Mouse (Mus musculus) heart, embryonic 15.5 days (tissue): ENCODE measurements around the gene Rpf1. TPM values are rescaled to one million over a fixed set of nuclear protein-coding genes. Genes with fewer than 3 reads are reported as not detected.

Experiments used
- ATAC-seq: fragments of 200-750 bp; cut with Nextera tagmentation; replicated peaks from 2 replicates; pipeline ENCODE4 v1.8.0; 2017; ENCODE audit warnings: low read depth, moderate TSS enrichment; ENCODE audit not compliant: insufficient number of reproducible peaks, insufficient read depth, low FRiP score
- H3K27ac ChIP-seq: fragments of 300-500 bp; sonication (generic); 2 replicates; pipeline ENCODE4 v1.5.1; 2015; ENCODE audit warnings: mild to moderate bottlenecking, inconsistent platforms
- H3K27me3 ChIP-seq: fragments of 300-500 bp; sonication (generic); 2 replicates; pipeline ENCODE4 v1.6.1; 2015; ENCODE audit warnings: inconsistent platforms
- H3K36me3 ChIP-seq: fragments of 300-500 bp; sonication (generic); 2 replicates; pipeline ENCODE4 v1.6.1; 2015; ENCODE audit warnings: mild to moderate bottlenecking, inconsistent platforms
- H3K4me1 ChIP-seq: fragments of 300-500 bp; sonication (generic); replicated peaks from 2 replicates; pipeline ENCODE4 v1.6.1; 2015; ENCODE audit warnings: inconsistent platforms
- H3K4me2 ChIP-seq: fragments of 300-500 bp; sonication (generic); 2 replicates; pipeline ENCODE4 v1.6.1; 2015; ENCODE audit warnings: inconsistent platforms, mild to moderate bottlenecking, moderate library complexity
- H3K4me3 ChIP-seq: fragments of 300-500 bp; sonication (generic); 2 replicates; pipeline ENCODE4 v1.5.1; 2015; ENCODE audit warnings: mild to moderate bottlenecking, inconsistent platforms
- H3K9ac ChIP-seq: fragments of 300-500 bp; sonication (generic); 2 replicates; pipeline ENCODE4 v1.6.1; 2015; ENCODE audit warnings: mild to moderate bottlenecking, inconsistent platforms
- H3K9me3 ChIP-seq: fragments of 300-500 bp; sonication (generic); replicated peaks from 2 replicates; pipeline ENCODE4 v1.6.1; 2016; ENCODE audit warnings: inconsistent platforms
- WGBS: fragments of 180-500 bp; shearing (Covaris S2); methylation state at CpG from one replicate; pipeline ENCODE4 v1.1.7; 2015; ENCODE audit warnings: mixed read lengths; 5-methylcytosine and 5-hydroxymethylcytosine counted together
- polyA plus RNA-seq: library from polyadenylated mRNA; unstranded; fragments of >200 nt; fragmentation: Nextera tagmentation; extraction: Ambion mirVana; gene quantifications from 2 replicates; pipeline ENCODE4 v1.2.1, GENCODE M21; 2015

The Rpf1 gene
- polyA plus RNA-seq, 1 experiment from 2014 or later = 35.5 TPM

DNA sequence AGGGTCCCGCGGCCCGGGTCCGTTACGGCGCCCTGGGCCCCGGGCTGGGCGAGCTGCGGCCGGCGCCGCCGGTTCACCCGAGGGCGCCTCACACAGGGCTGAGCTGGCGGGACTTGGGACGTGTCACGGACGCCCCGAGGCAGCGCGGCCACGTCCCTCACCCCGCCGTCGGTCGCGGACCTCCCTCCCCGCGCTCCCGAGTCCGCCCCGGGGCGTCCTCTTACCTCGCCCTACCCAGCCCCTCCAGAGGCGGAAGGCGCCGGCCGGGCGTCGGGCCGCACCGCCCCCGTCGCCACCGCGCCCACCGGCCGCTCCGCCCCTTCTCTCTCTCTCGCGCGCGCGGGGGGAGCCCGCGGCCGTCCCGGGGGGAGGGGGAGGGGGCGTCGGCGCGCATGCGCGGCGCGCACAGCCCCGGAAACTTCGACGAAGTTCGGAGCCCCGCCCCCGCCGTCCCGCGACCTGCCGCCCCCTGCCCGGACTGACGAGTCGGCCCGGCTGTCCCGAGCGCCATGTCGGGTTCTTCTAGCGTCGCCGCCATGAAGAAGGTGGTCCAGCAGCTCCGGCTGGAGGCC, 21.7 kb downstream of the Rpf1 start, which contains the start of the genes Spata1 and Gng5:
TSS of gene Spata1 (minus strand) at position 323 of the 572 bp plus-strand sequence.
TSS of gene Gng5 (plus strand) at position 377 of the 572 bp plus-strand sequence.
- Histone ChIP-seq H3K27ac (peak within 1 kb of the TSS; percentile 97), H3K36me3 (peaks cover 10% of the 10 kb centered on the region; the same call in 1 of the 2 replicates), H3K4me1 (peaks cover 22% of the 10 kb centered on the region), H3K4me3 (peak within 1 kb of the TSS; percentile 89), H3K4me2 (peak within 1 kb of the TSS; percentile 70), H3K9me3 (no peaks in the 10 kb centered on the region), H3K27me3 (no peaks in the 10 kb centered on the region), H3K9ac (peak within 1 kb of the TSS; percentile 94)
- ATAC-seq = peak; percentile 97
- WGBS = under 1% methylated on average over 53 of the region's 88 CpGs

DNA sequence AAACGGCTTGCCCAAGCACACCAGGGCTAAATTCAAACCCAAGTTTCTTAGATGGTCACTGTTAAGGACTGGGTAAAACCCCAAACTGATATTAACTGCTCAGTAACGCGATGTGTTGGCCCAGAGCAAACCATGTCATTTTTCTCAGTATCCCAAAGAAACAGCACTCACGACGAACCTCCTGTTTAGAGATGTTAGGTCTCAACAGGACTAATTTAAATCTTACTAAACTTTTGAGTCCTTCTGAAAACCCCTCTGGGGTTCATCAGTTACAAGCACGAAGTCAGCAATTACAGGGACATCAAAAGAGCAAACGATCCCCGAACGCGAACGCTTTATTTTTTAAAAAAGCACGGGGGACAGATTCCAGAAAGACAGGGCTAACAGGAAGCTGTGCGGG, 22.2 kb downstream of the Rpf1 start:
- no peaks in the 10 kb centered on the region for H3K27me3 ChIP-seq

DNA sequence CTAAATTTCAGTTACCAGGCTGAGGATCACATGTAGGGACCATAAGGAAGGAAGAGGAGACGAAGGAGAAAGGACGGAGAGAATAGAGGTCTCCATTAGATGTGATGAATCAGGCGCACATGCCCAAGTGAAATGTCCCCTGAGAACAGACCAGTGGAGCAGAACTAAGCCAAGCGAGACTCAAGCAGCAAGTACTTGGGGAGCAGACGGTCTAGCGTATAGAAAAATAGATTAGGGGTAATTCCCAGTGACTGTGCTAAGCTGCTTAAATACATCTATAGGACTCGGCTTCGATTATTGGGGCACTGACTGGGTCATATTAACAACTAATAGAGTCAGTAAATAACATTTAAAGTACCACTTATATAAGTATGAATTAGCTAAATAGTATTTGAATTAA, 26.3 kb downstream of the Rpf1 start:
- H3K9me3 ChIP-seq = no peaks in the 10 kb centered on the region
- no peak overlapping the region for H3K27ac ChIP-seq
- no peaks in the 10 kb centered on the region for H3K36me3 ChIP-seq
- no peak overlapping the region for H3K4me3 ChIP-seq
- no peak overlapping the region for H3K9ac ChIP-seq
- no peak for ATAC-seq
- no peak overlapping the region for H3K4me2 ChIP-seq
- 89% methylated on average over 8 of the region's 8 CpGs for WGBS
- peaks cover 4% of the 10 kb centered on the region; the same call in 1 of the 2 replicates for H3K4me1 ChIP-seq
- H3K27me3 ChIP-seq = no peaks in the 10 kb centered on the region

More for the DNA sequence above, 22.2 kb downstream of the Rpf1 start:
- no peak for ATAC-seq
- Histone ChIP-seq H3K4me3 (peak overlapping the region; percentile 89), H3K36me3 (peaks cover 9% of the 10 kb centered on the region; the same call in 1 of the 2 replicates), H3K4me1 (peaks cover 22% of the 10 kb centered on the region), H3K4me2 (peak overlapping the region; percentile 67), H3K9ac (peak overlapping the region; percentile 94), H3K27ac (peak overlapping the region; percentile 97), H3K9me3 (no peaks in the 10 kb centered on the region)
- 2% methylated on average over 13 of the region's 13 CpGs for WGBS

DNA sequence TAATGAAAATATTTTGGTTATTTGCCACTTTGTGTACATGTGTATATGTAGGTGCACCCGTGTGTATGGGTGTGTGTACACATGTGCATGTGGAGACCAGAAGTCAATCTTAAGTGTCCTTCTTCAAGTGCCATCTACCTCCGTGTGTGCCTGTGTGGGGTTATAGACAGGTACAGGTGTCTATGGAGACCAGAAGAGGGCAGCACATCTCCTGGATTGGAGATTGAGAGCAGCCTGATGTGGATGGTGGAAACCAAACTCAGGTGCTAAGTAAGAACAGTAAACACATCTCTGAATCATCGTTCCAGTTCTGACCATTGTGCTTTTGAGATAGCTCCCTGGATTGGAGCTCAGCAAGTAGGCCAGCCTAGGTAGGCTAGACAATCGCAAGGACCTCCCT, 34.8 kb downstream of the Rpf1 start:
- Histone ChIP-seq H3K4me1 (no peaks in the 10 kb centered on the region), H3K27ac (no peak overlapping the region), H3K9ac (no peak overlapping the region), H3K4me3 (no peak overlapping the region), H3K4me2 (no peak overlapping the region), H3K27me3 (no peaks in the 10 kb centered on the region), H3K36me3 (no peaks in the 10 kb centered on the region), H3K9me3 (no peaks in the 10 kb centered on the region)
- 80% methylated on average over 4 of the region's 4 CpGs for WGBS
- ATAC-seq = no peak

DNA sequence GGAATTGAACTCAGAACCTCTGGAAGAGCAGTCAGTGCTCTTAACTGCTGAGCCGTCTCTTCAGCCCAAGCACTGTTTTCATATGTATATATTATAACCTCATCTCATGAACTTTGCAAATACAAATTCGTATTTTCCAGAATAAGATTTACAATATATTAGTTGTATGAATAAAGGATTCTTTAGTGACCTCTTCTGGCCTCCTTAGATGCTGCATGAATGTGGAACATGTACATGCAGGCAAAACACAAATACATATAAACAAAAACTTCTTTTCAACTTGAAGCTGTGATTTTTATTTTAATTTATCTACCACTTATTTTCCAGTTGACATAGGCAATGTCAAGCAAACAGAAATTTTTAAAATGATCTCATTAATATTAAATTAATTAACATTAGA, 39.2 kb downstream of the Rpf1 start:
- Histone ChIP-seq H3K4me3 (no peak overlapping the region), H3K9me3 (no peaks in the 10 kb centered on the region), H3K4me1 (no peaks in the 10 kb centered on the region), H3K4me2 (no peak overlapping the region), H3K27ac (no peak overlapping the region), H3K27me3 (no peaks in the 10 kb centered on the region), H3K36me3 (no peaks in the 10 kb centered on the region), H3K9ac (no peak overlapping the region)
- WGBS = 65% methylated on average over 2 of the region's 2 CpGs
- ATAC-seq = no peak

DNA sequence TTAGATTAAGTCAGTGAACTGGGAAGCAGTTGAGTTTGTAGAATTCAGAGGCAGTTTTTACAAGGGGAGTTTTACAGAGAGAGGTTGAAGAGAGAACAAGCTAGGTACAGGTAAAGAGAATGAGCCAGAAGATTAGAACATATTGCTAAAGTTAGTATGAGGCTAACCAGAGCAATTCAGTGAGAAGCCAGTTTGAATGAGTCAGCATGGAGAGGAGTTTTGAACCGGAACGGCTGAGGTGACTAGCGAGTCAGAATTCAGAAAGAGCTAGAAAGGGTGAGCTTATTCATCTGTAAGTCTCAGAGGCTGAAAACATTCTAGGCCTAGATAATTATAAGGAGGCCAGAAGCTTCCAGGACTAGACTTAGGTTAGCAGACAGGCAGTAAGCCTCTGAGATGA, 46.8 kb downstream of the Rpf1 start:
- Histone ChIP-seq H3K9ac (no peak overlapping the region), H3K27ac (no peak overlapping the region), H3K4me3 (no peak overlapping the region), H3K4me2 (no peak overlapping the region), H3K36me3 (no peaks in the 10 kb centered on the region), H3K27me3 (no peaks in the 10 kb centered on the region), H3K4me1 (no peaks in the 10 kb centered on the region), H3K9me3 (no peaks in the 10 kb centered on the region)
- ATAC-seq = no peak
- WGBS = 82% methylated on average over 3 of the region's 3 CpGs

DNA sequence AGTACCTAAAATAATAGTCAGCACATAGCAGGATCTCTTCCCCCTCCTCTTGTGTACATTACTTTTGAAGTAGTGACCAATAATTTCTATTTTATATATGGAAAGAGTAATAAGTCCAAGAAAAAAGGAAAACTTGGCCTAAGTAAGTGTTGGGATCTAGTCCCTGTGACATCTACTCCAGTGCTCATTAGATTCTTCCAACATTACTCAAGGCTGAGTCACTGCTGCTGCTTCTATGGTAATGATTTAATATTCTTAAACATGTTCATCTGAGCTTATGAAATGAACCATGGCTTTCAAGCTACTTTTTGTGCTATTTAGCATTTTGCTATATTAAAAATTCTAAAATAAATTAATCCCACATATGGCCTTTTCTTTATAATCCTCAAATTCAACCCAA, 47.5 kb downstream of the Rpf1 start:
- no peak overlapping the region for H3K4me2 ChIP-seq
- H3K9me3 ChIP-seq = no peaks in the 10 kb centered on the region
- H3K9ac ChIP-seq = no peak overlapping the region
- H3K36me3 ChIP-seq = no peaks in the 10 kb centered on the region
- no peak for ATAC-seq
- no peak overlapping the region for H3K27ac ChIP-seq
- no peak overlapping the region for H3K4me3 ChIP-seq
- H3K27me3 ChIP-seq = no peaks in the 10 kb centered on the region
- H3K4me1 ChIP-seq = no peaks in the 10 kb centered on the region

DNA sequence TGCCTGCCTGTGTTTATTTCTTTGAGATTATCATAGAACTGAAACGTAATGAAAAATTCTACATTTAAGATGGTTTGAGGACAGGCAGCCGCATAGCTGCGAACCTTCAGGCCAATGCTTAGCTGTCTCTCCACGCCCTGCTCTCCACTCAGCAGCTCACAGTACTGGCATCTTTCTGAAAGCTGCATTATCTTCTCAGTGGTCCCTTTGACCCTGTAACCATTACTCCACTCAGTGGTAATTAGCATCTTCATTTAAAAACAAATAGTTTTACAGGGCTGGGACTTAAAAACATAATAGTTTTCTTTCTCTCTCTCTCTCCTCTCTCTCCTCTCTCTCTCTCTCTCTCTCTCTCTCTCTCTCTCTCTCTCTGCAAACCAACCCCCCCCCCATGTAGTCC, 48.6 kb downstream of the Rpf1 start:
- 72% methylated on average over 4 of the region's 4 CpGs for WGBS
- Histone ChIP-seq H3K27ac (no peak overlapping the region), H3K36me3 (no peaks in the 10 kb centered on the region), H3K4me2 (no peak overlapping the region), H3K4me3 (no peak overlapping the region), H3K27me3 (no peaks in the 10 kb centered on the region), H3K4me1 (no peaks in the 10 kb centered on the region), H3K9me3 (no peaks in the 10 kb centered on the region), H3K9ac (no peak overlapping the region)
- no peak for ATAC-seq

DNA sequence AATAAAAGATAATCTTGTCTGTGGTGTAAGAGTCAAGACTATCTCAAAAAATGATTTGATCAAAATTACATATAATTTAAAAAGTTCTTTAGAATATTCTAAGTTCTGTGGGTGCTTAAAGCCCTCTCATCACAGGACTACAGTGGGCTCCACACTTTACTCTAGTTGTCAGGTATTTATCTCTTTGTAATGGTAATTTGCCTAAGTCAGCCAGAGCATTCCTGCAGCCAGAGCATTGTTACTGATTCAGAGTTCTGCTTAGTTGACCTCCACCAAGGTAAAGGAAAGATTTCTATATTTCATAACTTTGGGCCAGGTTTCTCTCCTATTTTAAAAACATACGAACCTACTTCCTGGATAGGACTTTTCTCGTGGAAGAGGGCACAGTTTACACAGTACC, 52.0 kb downstream of the Rpf1 start:
- ATAC-seq = no peak
- no peaks in the 10 kb centered on the region for H3K27me3 ChIP-seq

DNA sequence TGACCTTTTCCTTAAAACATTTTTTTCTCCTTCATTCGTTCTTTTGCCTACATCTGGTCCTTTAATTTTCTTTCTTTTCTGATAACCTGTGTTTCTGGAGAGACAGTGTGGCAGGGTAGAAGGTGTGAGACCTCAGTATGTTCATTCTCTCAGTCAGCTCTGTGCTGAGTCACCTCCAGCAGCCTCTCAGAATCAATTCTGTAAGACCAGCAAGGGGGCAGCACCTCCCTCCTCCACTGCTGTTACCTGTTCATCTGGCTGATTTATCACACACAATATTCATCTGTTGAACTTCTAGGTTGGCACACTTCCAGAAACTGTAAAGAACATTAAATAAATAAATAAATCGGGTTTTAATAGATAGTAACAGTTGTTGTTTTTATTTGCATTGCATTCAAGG, 58.3 kb downstream of the Rpf1 start:
- no peak overlapping the region for H3K27ac ChIP-seq
- H3K4me2 ChIP-seq = no peak overlapping the region
- H3K4me3 ChIP-seq = no peak overlapping the region
- H3K4me1 ChIP-seq = no peaks in the 10 kb centered on the region
- no peak for ATAC-seq
- no peaks in the 10 kb centered on the region; the same call in 1 of the 2 replicates for H3K36me3 ChIP-seq
- 45% methylated on average over 2 of the region's 2 CpGs for WGBS
- no peak overlapping the region for H3K9ac ChIP-seq
- no peaks in the 10 kb centered on the region for H3K27me3 ChIP-seq
- no peaks in the 10 kb centered on the region for H3K9me3 ChIP-seq

More for the DNA sequence above, 52.0 kb downstream of the Rpf1 start:
- no peak overlapping the region for H3K4me3 ChIP-seq
- H3K4me1 ChIP-seq = no peaks in the 10 kb centered on the region
- H3K4me2 ChIP-seq = no peak overlapping the region
- WGBS = 73% methylated on average over 2 of the region's 2 CpGs
- no peak overlapping the region for H3K9ac ChIP-seq
- H3K36me3 ChIP-seq = no peaks in the 10 kb centered on the region
- no peak overlapping the region for H3K27ac ChIP-seq
- no peaks in the 10 kb centered on the region for H3K9me3 ChIP-seq
